Mouse (Mus musculus) heart, embryonic 14.5 days (tissue): ENCODE results near the gene Klhl21. TPM values are rescaled to one million over a fixed set of nuclear protein-coding genes. Genes with fewer than 3 reads are reported as not detected.

Experiments used
- ATAC-seq: fragments of 200-750 bp; cut with Nextera tagmentation; 2 replicates; pipeline ENCODE4 v1.8.0; 2017; ENCODE audit warnings: low read depth, moderate TSS enrichment; ENCODE audit not compliant: insufficient number of reproducible peaks, insufficient read depth, low FRiP score
- H3K27ac ChIP-seq, 2 experiments: fragments of 200-500 bp in 1 of 2; fragments of 300-500 bp in 1 of 2; sonication (generic) in 1 of 2; replicated peaks in 1 of 2; 2 replicates each; pipeline ENCODE4 v1.5.1; 2012 to 2014; ENCODE audit warnings: low read depth in 2 of 2, low read length in 2 of 2, control low read depth in 1 of 2, mild to moderate bottlenecking in 1 of 2, mixed read lengths in 1 of 2; ENCODE audit not compliant: control insufficient read depth in 1 of 2, insufficient read depth in 1 of 2
- H3K27me3 ChIP-seq: fragments of 300-500 bp; sonication (generic); 2 replicates; pipeline ENCODE4 v1.6.1; 2014; ENCODE audit warnings: mild to moderate bottlenecking, low read length, control low read depth; ENCODE audit not compliant: control insufficient read depth, insufficient read depth
- H3K36me3 ChIP-seq: fragments of 300-500 bp; sonication (generic); 2 replicates; pipeline ENCODE4 v1.6.1; 2014; ENCODE audit warnings: mild to moderate bottlenecking, control low read depth, low read length, mixed read lengths; ENCODE audit not compliant: control insufficient read depth, insufficient read depth
- H3K4me1 ChIP-seq, 2 experiments: fragments of 200-500 bp in 1 of 2; fragments of 300-500 bp in 1 of 2; sonication (generic) in 1 of 2; 2 replicates each; pipeline ENCODE4 v1.6.1; 2012 to 2014; ENCODE audit warnings: low read length in 2 of 2, control low read depth in 1 of 2, mixed read lengths in 1 of 2; ENCODE audit not compliant: control insufficient read depth in 2 of 2, insufficient read depth in 2 of 2
- H3K4me2 ChIP-seq: fragments of 300-500 bp; sonication (generic); 2 replicates; pipeline ENCODE4 v1.6.1; 2014; ENCODE audit warnings: mild to moderate bottlenecking, low read length
- H3K4me3 ChIP-seq, 2 experiments: fragments of 200-500 bp in 1 of 2; fragments of 300-500 bp in 1 of 2; sonication (generic) in 1 of 2; 2 replicates each; pipeline ENCODE4 v1.5.1; 2012 to 2014; ENCODE audit warnings: low read length in 2 of 2, mild to moderate bottlenecking in 2 of 2, control low read depth in 1 of 2, low read depth in 1 of 2, moderate library complexity in 1 of 2; ENCODE audit not compliant: control insufficient read depth in 1 of 2, insufficient read depth in 1 of 2
- H3K9ac ChIP-seq: fragments of 300-500 bp; sonication (generic); 2 replicates; pipeline ENCODE4 v1.6.1; 2014; ENCODE audit warnings: mild to moderate bottlenecking, low read length
- H3K9me3 ChIP-seq: fragments of 300-500 bp; sonication (generic); 2 replicates; pipeline ENCODE4 v1.6.1; 2016; ENCODE audit warnings: low read length, control low read depth; ENCODE audit not compliant: control insufficient read depth
- WGBS: fragments of 180-500 bp; shearing (Covaris S2); extraction: QIAGEN DNeasy Blood & Tissue Kit; methylation state at CpG from one replicate; pipeline ENCODE4 v1.1.7; 2014; 5-methylcytosine and 5-hydroxymethylcytosine counted together
- polyA plus RNA-seq: library from polyadenylated mRNA; unstranded; fragments of >200 nt; fragmentation: Nextera tagmentation; extraction: Ambion mirVana; gene quantifications from 2 replicates; pipeline ENCODE4 v1.2.1, GENCODE M21; 2014

The Klhl21 gene
- polyA plus RNA-seq, 1 experiment from 2014 or later, result 17.8 TPM

DNA sequence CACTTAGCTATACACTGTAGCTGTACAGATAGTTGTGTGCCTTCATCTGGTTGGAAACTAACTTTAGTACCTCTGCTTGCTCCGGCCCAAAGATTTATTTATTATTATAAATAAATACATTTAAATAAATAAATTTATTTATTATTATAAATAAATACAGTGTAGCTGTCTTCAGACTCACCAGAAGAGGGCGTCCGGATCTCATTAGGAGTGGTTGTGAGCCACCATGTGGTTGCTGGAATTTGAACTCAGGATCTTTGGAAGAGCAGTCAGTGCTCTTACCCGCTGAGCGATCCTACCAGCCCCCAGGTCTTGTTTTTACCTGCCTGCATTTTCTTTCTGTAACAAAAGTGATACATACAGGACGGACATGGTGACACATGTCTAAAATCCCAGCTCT, 2.5 kb upstream of the Klhl21 start:
- H3K4me3 ChIP-seq, result no peak overlapping the region
- H3K9me3 ChIP-seq, result no peaks in the 10 kb centered on the region
- no peaks in the 10 kb centered on the region for H3K27me3 ChIP-seq
- H3K4me2 ChIP-seq, result no peak overlapping the region
- no peak for ATAC-seq
- no peak overlapping the region for H3K9ac ChIP-seq
- H3K27ac ChIP-seq, result peak overlapping the region in 1 of 2 experiments; percentile 96; a peak in 1 of 4 replicates
- H3K36me3 ChIP-seq, result no peaks in the 10 kb centered on the region
- peaks cover 20 to 23% of the 10 kb centered on the region in 2 experiments for H3K4me1 ChIP-seq
- WGBS, result 74% methylated on average over 6 of the region's 6 CpGs

DNA sequence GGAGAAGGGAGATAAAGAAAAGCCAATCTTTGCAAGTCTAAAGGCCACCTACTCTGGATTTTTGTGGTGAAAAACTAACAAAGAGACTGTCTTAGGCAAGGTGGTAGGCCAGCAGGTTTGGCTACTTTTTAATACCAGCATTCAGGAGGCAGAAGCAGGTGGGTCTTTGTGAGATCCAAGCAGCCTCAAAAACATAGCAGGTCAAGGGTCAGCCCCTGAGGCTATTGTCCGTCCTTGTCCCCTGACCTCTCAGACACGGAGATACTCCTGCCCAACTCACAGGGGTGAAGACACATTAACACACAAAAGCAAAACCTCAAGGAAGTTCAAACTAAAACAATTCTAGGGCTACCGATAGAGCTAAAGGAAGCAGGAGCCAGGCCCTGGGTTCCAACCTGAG, 1.8 kb upstream of the Klhl21 start:
- Histone ChIP-seq H3K27ac (peak overlapping the region; percentile 96 to 97), H3K4me1 (peaks cover 25 to 30% of the 10 kb centered on the region in 2 experiments), H3K27me3 (no peaks in the 10 kb centered on the region), H3K36me3 (no peaks in the 10 kb centered on the region), H3K4me3 (no peak overlapping the region; a peak in 1 of 4 replicates), H3K9ac (no peak overlapping the region; the same call in 1 of the 2 replicates), H3K9me3 (no peaks in the 10 kb centered on the region), H3K4me2 (peak overlapping the region; percentile 78)
- no peak for ATAC-seq
- WGBS, result 39% methylated on average over 3 of the region's 3 CpGs

DNA sequence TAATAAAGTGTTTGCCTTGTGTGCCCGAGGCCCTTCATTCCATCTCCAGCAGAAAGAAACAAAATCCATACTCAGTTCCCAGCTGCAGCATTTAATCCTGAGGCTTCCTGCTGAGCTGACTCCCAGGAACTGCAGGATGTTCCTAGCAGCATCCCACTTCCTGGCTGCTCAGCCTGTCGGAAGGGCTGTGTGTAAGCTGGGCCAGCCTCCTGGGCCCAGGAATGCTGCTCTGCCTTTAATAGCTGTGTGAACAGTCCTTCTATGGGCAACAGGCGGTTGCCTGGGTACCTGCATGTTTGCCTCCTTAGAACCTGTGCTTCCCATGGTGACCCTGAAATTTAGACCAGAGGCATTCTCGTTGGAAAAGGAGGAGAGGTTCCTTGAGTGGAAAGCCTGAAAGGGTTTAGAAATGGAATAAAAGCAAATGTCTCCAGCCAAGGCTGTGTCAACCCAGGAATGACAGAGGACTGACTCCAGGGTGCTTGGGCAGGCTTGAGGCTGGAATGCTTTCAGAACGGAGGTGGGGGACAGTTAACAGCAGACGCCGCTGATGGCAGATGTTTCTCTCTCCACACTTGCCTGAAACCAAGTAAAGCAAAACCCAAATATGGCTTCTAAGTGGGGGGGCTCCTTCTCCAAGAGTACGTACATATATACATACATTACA, 989 bp upstream of the Klhl21 start:
- Histone ChIP-seq H3K36me3 (peaks cover 7% of the 10 kb centered on the region), H3K27me3 (no peaks in the 10 kb centered on the region), H3K27ac (peak overlapping the region; percentile 96 to 97), H3K4me2 (peak overlapping the region; percentile 78), H3K9me3 (no peaks in the 10 kb centered on the region), H3K4me1 (peaks cover 31 to 38% of the 10 kb centered on the region in 2 experiments), H3K9ac (peak overlapping the region; percentile 91), H3K4me3 (peak overlapping the region; percentile 69 to 91)
- WGBS, result 7% methylated on average over 8 of the region's 8 CpGs
- ATAC-seq, result no peak; the same call in 1 of the 2 replicates

DNA sequence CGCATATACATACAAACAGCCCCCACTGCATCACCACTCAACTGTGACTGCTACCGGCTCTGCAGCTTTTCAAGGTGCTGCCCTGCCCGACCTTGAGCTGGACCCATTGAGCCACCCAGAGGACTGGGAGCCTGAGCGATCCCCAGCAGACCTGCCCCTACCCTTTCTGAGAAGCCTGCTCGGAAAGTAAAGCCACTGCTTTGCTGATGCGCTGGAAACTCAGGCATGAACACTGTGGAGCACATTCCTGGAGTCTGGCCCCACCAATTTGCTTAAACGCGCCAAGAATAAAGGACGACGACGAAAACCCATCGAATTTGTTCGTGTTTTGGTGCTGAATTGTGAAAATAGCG, 479 bp upstream of the Klhl21 start:
- Histone ChIP-seq H3K9me3 (no peaks in the 10 kb centered on the region), H3K4me3 (peak overlapping the region; percentile 69 to 91), H3K27ac (peak overlapping the region; percentile 96 to 97), H3K9ac (peak overlapping the region; percentile 91), H3K4me2 (peak overlapping the region; percentile 78), H3K36me3 (peaks cover 12% of the 10 kb centered on the region), H3K4me1 (peaks cover 32 to 43% of the 10 kb centered on the region in 2 experiments), H3K27me3 (no peaks in the 10 kb centered on the region)
- WGBS, result under 1% methylated on average over 14 of the region's 14 CpGs
- ATAC-seq, result no peak

DNA sequence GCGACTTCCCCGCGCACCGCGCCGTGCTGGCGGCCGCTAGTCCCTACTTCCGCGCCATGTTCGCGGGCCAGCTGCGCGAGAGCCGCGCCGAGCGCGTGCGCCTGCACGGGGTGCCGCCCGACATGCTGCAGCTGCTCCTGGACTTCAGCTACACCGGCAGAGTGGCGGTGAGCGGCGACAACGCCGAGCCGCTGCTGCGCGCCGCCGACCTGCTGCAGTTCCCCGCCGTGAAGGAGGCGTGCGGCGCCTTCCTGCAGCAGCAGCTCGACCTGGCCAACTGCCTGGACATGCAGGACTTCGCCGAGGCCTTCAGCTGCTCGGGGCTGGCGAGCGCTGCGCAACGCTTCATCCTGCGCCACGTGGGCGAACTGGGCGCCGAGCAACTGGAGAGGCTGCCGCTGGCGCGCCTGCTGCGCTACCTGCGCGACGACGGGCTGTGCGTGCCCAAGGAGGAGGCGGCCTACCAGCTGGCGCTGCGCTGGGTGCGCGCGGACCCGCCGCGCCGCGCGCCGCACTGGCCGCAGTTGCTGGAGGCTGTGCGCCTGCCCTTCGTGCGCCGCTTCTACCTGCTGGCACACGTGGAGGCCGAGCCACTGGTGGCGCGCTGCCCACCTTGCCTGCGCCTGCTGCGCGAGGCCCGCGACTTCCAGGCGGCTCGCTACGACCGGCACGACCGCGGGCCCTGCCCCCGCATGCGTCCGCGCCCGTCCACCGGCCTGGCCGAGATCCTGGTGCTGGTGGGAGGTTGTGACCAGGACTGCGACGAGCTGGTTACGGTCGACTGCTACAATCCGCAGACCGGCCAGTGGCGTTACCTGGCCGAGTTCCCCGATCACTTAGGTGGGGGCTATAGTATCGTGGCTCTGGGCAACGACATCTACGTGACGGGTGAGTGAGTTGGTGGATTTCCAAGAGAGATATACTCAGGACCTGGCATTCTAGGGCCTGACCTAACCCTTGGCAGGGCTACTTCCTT, 761 bp downstream of the Klhl21 start:
- peak; percentile 34 for ATAC-seq
- Histone ChIP-seq H3K4me1 (peaks cover 37 to 55% of the 10 kb centered on the region in 2 experiments), H3K36me3 (peaks cover 24% of the 10 kb centered on the region), H3K27ac (peak overlapping the region; percentile 96), H3K4me2 (peak overlapping the region; percentile 78), H3K27me3 (no peaks in the 10 kb centered on the region), H3K9ac (peak overlapping the region; percentile 91), H3K9me3 (no peaks in the 10 kb centered on the region), H3K4me3 (peak overlapping the region; percentile 69 to 91)
- WGBS, result under 1% methylated on average over 99 of the region's 115 CpGs

DNA sequence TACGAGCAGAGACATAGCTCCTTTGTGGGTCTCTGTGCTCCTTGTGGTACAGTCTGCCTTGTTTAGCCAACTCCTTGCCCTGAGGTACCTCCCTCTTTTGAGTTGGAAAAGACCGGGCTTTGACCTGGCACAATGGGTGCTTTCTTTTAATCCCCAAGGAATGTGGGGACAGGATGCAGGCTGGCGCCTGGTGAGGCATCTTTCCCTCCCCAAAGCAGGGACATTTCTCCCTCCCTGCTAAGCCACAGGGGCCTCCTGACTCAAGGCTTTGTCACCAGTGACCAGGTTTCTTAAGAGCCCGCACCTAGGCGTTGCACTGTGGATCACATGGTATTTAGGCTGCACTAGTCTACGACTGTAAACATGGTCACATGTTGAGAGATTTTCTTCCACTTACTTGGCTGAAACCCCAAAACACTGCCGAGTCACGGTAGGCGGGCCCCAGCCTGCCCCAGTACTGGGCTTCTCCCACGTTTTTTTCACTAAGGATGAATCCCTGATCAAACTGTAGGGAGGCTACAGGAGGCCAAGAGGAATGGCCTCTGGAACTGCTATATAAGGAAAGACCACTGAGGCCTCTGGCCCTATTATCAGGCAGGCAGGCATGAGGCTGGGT, 1.6 kb downstream of the Klhl21 start:
- peak overlapping the region; percentile 96 for H3K27ac ChIP-seq
- no peaks in the 10 kb centered on the region for H3K9me3 ChIP-seq
- peak overlapping the region; percentile 78 for H3K4me2 ChIP-seq
- peak overlapping the region; percentile 69 to 91 for H3K4me3 ChIP-seq
- H3K4me1 ChIP-seq, result peaks cover 37 to 57% of the 10 kb centered on the region in 2 experiments
- WGBS, result 1% methylated on average over 10 of the region's 10 CpGs
- peak; percentile 8; the same call in 1 of the 2 replicates for ATAC-seq
- peak overlapping the region; percentile 91 for H3K9ac ChIP-seq
- peaks cover 33% of the 10 kb centered on the region for H3K36me3 ChIP-seq
- H3K27me3 ChIP-seq, result no peaks in the 10 kb centered on the region

DNA sequence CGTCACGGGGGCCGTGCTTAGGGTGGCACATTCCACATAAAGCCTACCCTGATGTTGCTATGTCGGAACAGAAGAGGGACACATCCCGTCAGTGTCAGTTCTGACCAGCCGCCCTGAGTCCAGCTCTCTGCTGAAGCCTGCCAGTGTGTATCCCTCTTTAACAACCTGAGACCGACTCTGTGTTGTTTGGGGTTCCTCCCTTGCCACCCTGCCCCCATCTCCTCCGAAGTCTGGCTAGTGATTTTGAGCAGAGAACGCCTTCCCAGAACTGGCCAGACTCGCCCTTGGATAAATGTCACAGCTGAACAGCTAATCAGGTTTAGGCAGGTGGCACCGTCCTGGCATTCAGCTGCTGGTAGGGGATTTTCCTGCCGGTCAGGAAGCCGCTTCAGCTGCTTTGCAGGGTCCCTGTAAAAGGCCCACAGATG, 2.1 kb downstream of the Klhl21 start:
- peak overlapping the region; percentile 69 to 91 for H3K4me3 ChIP-seq
- peaks cover 37 to 57% of the 10 kb centered on the region in 2 experiments for H3K4me1 ChIP-seq
- H3K9ac ChIP-seq, result peak overlapping the region; percentile 91
- H3K4me2 ChIP-seq, result peak overlapping the region; percentile 78
- no peaks in the 10 kb centered on the region for H3K27me3 ChIP-seq
- peaks cover 38% of the 10 kb centered on the region for H3K36me3 ChIP-seq
- peak overlapping the region; percentile 96 for H3K27ac ChIP-seq
- 0 out of 2 replicates have a peak, but pooled peaks have one; percentile 7 for ATAC-seq
- H3K9me3 ChIP-seq, result no peaks in the 10 kb centered on the region
- 4% methylated on average over 13 of the region's 13 CpGs for WGBS
